Mouse (Mus musculus): ENCODE measurements around the gene Pip4k2c.

- TF ChIP-seq CTCF (IDR thresholded peaks at IDR 0.05; ENCODE audit: borderline replicate concordance, extremely low read depth, insufficient read depth, insufficient read length) = no peak
- no peak for TF ChIP-seq POLR2A (IDR thresholded peaks at IDR 0.05; ENCODE audit: borderline replicate concordance, extremely low read depth, insufficient read depth, insufficient read length, poor library complexity, severe bottlenecking)
Observed at GRCm38 (mm10) chr10:127186451-127186850, 24.9 kb downstream of the Pip4k2c start.
